Mouse (Mus musculus) cerebellum, postnatal 36 days (tissue): Measurements from ENCODE around the gene Gm45140.
A peak's percentile ranks its signal among the peaks of the same experiment; 100 is the strongest.

Experiments used
- DNase-seq, 2 experiments: peaks; one replicate each; pipeline ENCODE4 v3.0.0; 2021 to 2022; ENCODE audit warnings: mixed read lengths in 2 of 2

The Gm45140 gene

GRCm38 (mm10) chr6:87796251-87796880 lies 39.2 kb downstream of the Gm45140 start:
- DNase-seq, result no peak

- DNase-seq, result peak; percentile 58 to 59
Observed at GRCm38 (mm10) chr6:87795385-87796150, 40.0 kb downstream of the Gm45140 start.

GRCm38 (mm10) chr6:87793821-87794510 lies 41.6 kb downstream of the Gm45140 start:
- DNase-seq, result peak; percentile 82 to 86

- no peak for DNase-seq
Observed at GRCm38 (mm10) chr6:87791826-87792225, 43.8 kb downstream of the Gm45140 start.

GRCm38 (mm10) chr6:87790779-87791480 lies 44.7 kb downstream of the Gm45140 start:
- no peak for DNase-seq

- DNase-seq, result no peak
Observed at GRCm38 (mm10) chr6:87789791-87790190, 45.8 kb downstream of the Gm45140 start.

- no peak for DNase-seq
Observed at GRCm38 (mm10) chr6:87788896-87789587, 46.6 kb downstream of the Gm45140 start.

GRCm38 (mm10) chr6:87788266-87788895 lies 47.2 kb downstream of the Gm45140 start:
- DNase-seq, result no peak

GRCm38 (mm10) chr6:87787108-87787890 lies 48.3 kb downstream of the Gm45140 start:
- no peak for DNase-seq

GRCm38 (mm10) chr6:87786621-87787020 lies 49.0 kb downstream of the Gm45140 start:
- no peak for DNase-seq

- no peak for DNase-seq
Observed at GRCm38 (mm10) chr6:87784033-87784432, 51.6 kb downstream of the Gm45140 start.

- DNase-seq, result no peak
Observed at GRCm38 (mm10) chr6:87780546-87781301, 54.9 kb downstream of the Gm45140 start.

GRCm38 (mm10) chr6:87779174-87780165 lies 56.1 kb downstream of the Gm45140 start:
- peak in 1 of 2 experiments; percentile 43 for DNase-seq

- no peak for DNase-seq
Observed at GRCm38 (mm10) chr6:87778294-87779173, 57.1 kb downstream of the Gm45140 start.

- no peak for DNase-seq
Observed at GRCm38 (mm10) chr6:87777842-87778241, 57.8 kb downstream of the Gm45140 start, which contains the start of gene Gp9. Gp9 (plus strand) TSS chr6:87778072.

GRCm38 (mm10) chr6:87776663-87777062 lies 58.9 kb downstream of the Gm45140 start:
- no peak for DNase-seq

- DNase-seq, result no peak
Observed at GRCm38 (mm10) chr6:87775588-87776245, 59.9 kb downstream of the Gm45140 start.
